Mouse (Mus musculus) NIH3T3 (cell line): ENCODE data around the gene Cd59a.
"Not testable (repeated sequence)": the region's sequence is repeated elsewhere in the genome, so short reads cannot be mapped to it uniquely, and the experiment has no call there.

Experiments used
- DNase-seq: peaks from one replicate; pipeline ENCODE4 v3.0.0-alpha.2; 2012; ENCODE audit warnings: low read depth

The Cd59a gene

GRCm38 (mm10) chr2:104095741-104096213 lies at the start of gene Cd59a:
Gene Cd59a, plus strand, starts transcription at chr2:104095801.
- DNase-seq = peak; percentile 87

GRCm38 (mm10) chr2:104058381-104058780 lies 37.2 kb upstream of the Cd59a start:
- no peak for DNase-seq

- DNase-seq = no peak
Observed at GRCm38 (mm10) chr2:104058954-104059353, 36.6 kb upstream of the Cd59a start.

GRCm38 (mm10) chr2:104059786-104060185 lies 35.8 kb upstream of the Cd59a start:
- DNase-seq = no peak

GRCm38 (mm10) chr2:104060996-104061395 lies 34.6 kb upstream of the Cd59a start:
- DNase-seq = no peak

GRCm38 (mm10) chr2:104062665-104063064 lies 32.9 kb upstream of the Cd59a start:
- no peak for DNase-seq

GRCm38 (mm10) chr2:104064152-104064551 lies 31.4 kb upstream of the Cd59a start:
- DNase-seq = no peak

GRCm38 (mm10) chr2:104065526-104065925 lies 30.1 kb upstream of the Cd59a start, which contains the start of gene Gm10912:
Gene Gm10912, plus strand, starts transcription at chr2:104065826.
- not testable (repeated sequence) for DNase-seq

- DNase-seq = not testable (repeated sequence)
Observed at GRCm38 (mm10) chr2:104068450-104068849, 27.2 kb upstream of the Cd59a start, which contains the start of gene Gm10799. Gene Gm10799, minus strand, starts transcription at chr2:104068550.

- peak; percentile 53 for DNase-seq
Observed at GRCm38 (mm10) chr2:104069704-104070185, 25.9 kb upstream of the Cd59a start, which contains the start of gene Cd59b. Gene Cd59b, plus strand, starts transcription at chr2:104069849.

- not testable (repeated sequence) for DNase-seq
Observed at GRCm38 (mm10) chr2:104078285-104078684, 17.3 kb upstream of the Cd59a start.

GRCm38 (mm10) chr2:104081436-104082050 lies 14.1 kb upstream of the Cd59a start:
- DNase-seq = not testable (repeated sequence)

GRCm38 (mm10) chr2:104082474-104082873 lies 13.1 kb upstream of the Cd59a start:
- no peak for DNase-seq

- DNase-seq = not testable (repeated sequence)
Observed at GRCm38 (mm10) chr2:104084027-104084426, 11.6 kb upstream of the Cd59a start.

- DNase-seq = not testable (repeated sequence)
Observed at GRCm38 (mm10) chr2:104087562-104087961, 8.0 kb upstream of the Cd59a start.

GRCm38 (mm10) chr2:104093305-104093704 lies 2.3 kb upstream of the Cd59a start:
- no peak for DNase-seq

- no peak for DNase-seq
Observed at GRCm38 (mm10) chr2:104096256-104096655, 655 bp downstream of the Cd59a start.

GRCm38 (mm10) chr2:104096796-104097195 lies 1.2 kb downstream of the Cd59a start:
- not testable (repeated sequence) for DNase-seq

GRCm38 (mm10) chr2:104097396-104097795 lies 1.8 kb downstream of the Cd59a start:
- DNase-seq = not testable (repeated sequence)

- DNase-seq = no peak
Observed at GRCm38 (mm10) chr2:104098529-104099230, 3.1 kb downstream of the Cd59a start.

GRCm38 (mm10) chr2:104099231-104099585 lies 3.6 kb downstream of the Cd59a start:
- no peak for DNase-seq

GRCm38 (mm10) chr2:104099946-104100345 lies 4.3 kb downstream of the Cd59a start:
- no peak for DNase-seq

- no peak for DNase-seq
Observed at GRCm38 (mm10) chr2:104104800-104105199, 9.2 kb downstream of the Cd59a start.
